Mouse (Mus musculus) CH12.LX (cell line): ENCODE measurements around the gene Dapk3. TPM values are rescaled to one million over a fixed set of nuclear protein-coding genes. Genes with fewer than 3 reads are reported as not detected.
A peak's percentile ranks its signal among the peaks of the same experiment; 100 is the strongest.
"Not testable (repeated sequence)": the region's sequence is repeated elsewhere in the genome, so short reads cannot be mapped to it uniquely, and the experiment has no call there.

Experiments used
- DNase-seq: peaks from one replicate; pipeline ENCODE4 v3.0.0-alpha.2; 2013; ENCODE audit errors: extremely low read depth
- H3K27ac ChIP-seq: 2 replicates; pipeline ENCODE4 v1.5.1; 2012; ENCODE audit warnings: low read depth, mild to moderate bottlenecking, control low read depth, moderate library complexity; ENCODE audit not compliant: insufficient read depth
- H3K27me3 ChIP-seq: replicated peaks from 2 replicates; pipeline ENCODE3; 2012; ENCODE audit warnings: inconsistent platforms
- H3K36me3 ChIP-seq, 2 experiments: replicated peaks in 1 of 2; 2 replicates each; pipeline versions ENCODE3 to v1.6.1; 2012; ENCODE audit warnings: inconsistent platforms in 1 of 2, low read length in 1 of 2, mild to moderate bottlenecking in 1 of 2, mixed read lengths in 1 of 2, moderate library complexity in 1 of 2; ENCODE audit not compliant: control insufficient read depth in 1 of 2, insufficient read depth in 1 of 2
- H3K4me1 ChIP-seq, 2 experiments: 2 replicates each; pipeline ENCODE4 v1.6.1; 2012; ENCODE audit warnings: inconsistent platforms in 1 of 2, moderate library complexity in 1 of 2; ENCODE audit not compliant: insufficient read depth in 2 of 2, control insufficient read depth in 1 of 2
- H3K4me2 ChIP-seq: 2 replicates; pipeline ENCODE4 v1.6.1; 2012; ENCODE audit warnings: low read depth, mild to moderate bottlenecking, control low read depth; ENCODE audit not compliant: poor library complexity, insufficient read depth, severe bottlenecking
- H3K4me3 ChIP-seq, 3 experiments: fragments of 150-350 bp in 1 of 3; sonication (generic) in 1 of 3; replicated peaks in 1 of 3; 2 replicates each; pipeline versions ENCODE3 to v1.5.1; 2011 to 2012; ENCODE audit warnings: low read depth in 2 of 3, low read length in 2 of 3, mild to moderate bottlenecking in 2 of 3, moderate library complexity in 2 of 3, control low read depth in 1 of 3, improper control_type of control experiment in 1 of 3, inconsistent platforms in 1 of 3, mixed read lengths in 1 of 3; ENCODE audit not compliant: poor library complexity in 1 of 3
- H3K79me2 ChIP-seq: replicated peaks from 2 replicates; pipeline ENCODE4 v1.6.1; 2012; ENCODE audit warnings: mild to moderate bottlenecking, moderate library complexity; ENCODE audit not compliant: control insufficient read depth, poor library complexity, insufficient read depth, severe bottlenecking; ENCODE audit errors: extremely low read depth
- H3K9ac ChIP-seq: 2 replicates; pipeline ENCODE4 v1.6.1; 2012; ENCODE audit warnings: low read depth, mild to moderate bottlenecking, control low read depth, moderate library complexity; ENCODE audit not compliant: insufficient read depth
- H3K9me3 ChIP-seq: replicated peaks from 2 replicates; pipeline ENCODE3; 2012; ENCODE audit warnings: low read length, inconsistent platforms, mixed read lengths
- CTCF ChIP-seq, 2 experiments: IDR thresholded peaks in 1 of 2; conservative IDR thresholded peaks in 1 of 2; 2 replicates each; pipeline ENCODE4 v1.5.1; 2011 to 2012; ENCODE audit warnings: low read depth in 2 of 2, low read length in 2 of 2, improper control_type of control experiment in 1 of 2, inconsistent platforms in 1 of 2, mild to moderate bottlenecking in 1 of 2, moderate library complexity in 1 of 2
- ETS1 ChIP-seq: conservative IDR thresholded peaks from 2 replicates; pipeline ENCODE4 v1.6.1; 2012; ENCODE audit warnings: low read depth, mild to moderate bottlenecking, inconsistent platforms, low read length, improper control_type of control experiment, moderate library complexity
- GABPA ChIP-seq: IDR thresholded peaks from 2 replicates; pipeline ENCODE4 v1.6.1; 2012; ENCODE audit warnings: low read depth, low read length, improper control_type of control experiment, inconsistent platforms; ENCODE audit not compliant: insufficient replicate concordance
- HCFC1 ChIP-seq: IDR thresholded peaks from 2 replicates; pipeline ENCODE4 v1.6.1; 2012; ENCODE audit warnings: low read depth, mild to moderate bottlenecking, inconsistent platforms, low read length, improper control_type of control experiment
- IRF4 ChIP-seq: IDR thresholded peaks from 2 replicates; pipeline ENCODE4 v1.6.1; 2014; ENCODE audit warnings: low read depth, mild to moderate bottlenecking, inconsistent platforms, low read length, improper control_type of control experiment
- JUND ChIP-seq: conservative IDR thresholded peaks from 2 replicates; pipeline ENCODE4 v1.6.1; 2011; ENCODE audit warnings: low read depth, low read length, improper control_type of control experiment
- KAT2A ChIP-seq: IDR thresholded peaks from 2 replicates; pipeline ENCODE4 v1.6.1; 2012; ENCODE audit warnings: low read length, improper control_type of control experiment, inconsistent platforms; ENCODE audit not compliant: insufficient replicate concordance
- MAX ChIP-seq: IDR thresholded peaks from 2 replicates; pipeline ENCODE4 v1.6.1; 2011; ENCODE audit warnings: low read length, improper control_type of control experiment
- MEF2A ChIP-seq: IDR thresholded peaks from 2 replicates; pipeline ENCODE4 v1.6.1; 2014; ENCODE audit warnings: low read depth, mild to moderate bottlenecking, inconsistent platforms, low read length, improper control_type of control experiment, borderline replicate concordance
- MYC ChIP-seq: IDR thresholded peaks from 2 replicates; pipeline ENCODE4 v1.6.1; 2011; ENCODE audit warnings: low read depth, mild to moderate bottlenecking, improper control_type of control experiment, low read length
- PAX5 ChIP-seq: IDR thresholded peaks from 2 replicates; pipeline ENCODE4 v1.6.1; 2012; ENCODE audit warnings: low read length, inconsistent platforms, mixed read lengths
- RAD21 ChIP-seq: IDR thresholded peaks from 2 replicates; pipeline ENCODE4 v1.6.1; 2011; ENCODE audit warnings: low read depth, mild to moderate bottlenecking, low read length, improper control_type of control experiment, moderate library complexity
- SIN3A ChIP-seq: IDR thresholded peaks from 2 replicates; pipeline ENCODE4 v1.6.1; 2012; ENCODE audit warnings: low read length, improper control_type of control experiment, inconsistent platforms
- SMC3 ChIP-seq: IDR thresholded peaks from 2 replicates; pipeline ENCODE4 v1.6.1; 2011; ENCODE audit warnings: low read depth, low read length, improper control_type of control experiment
- TCF12 ChIP-seq: IDR thresholded peaks from 2 replicates; pipeline ENCODE4 v1.6.1; 2014; ENCODE audit warnings: low read depth, mild to moderate bottlenecking, inconsistent platforms, low read length, improper control_type of control experiment
- USF2 ChIP-seq: conservative IDR thresholded peaks from 2 replicates; pipeline ENCODE4 v1.6.1; 2011; ENCODE audit warnings: low read depth, low read length, improper control_type of control experiment
- dilution Hi-C: fragments of 300-500 bp; cut with MboI; formaldehyde crosslinking; loops from 2 replicates; pipeline ENCODE4 v1.14.3; 2020; ENCODE audit warnings: low sequenced_read_pairs; ENCODE audit not compliant: extremely low pct_unique_long_range_greater_than_20kb, extremely low pct_ligation_motif_present
- in situ Hi-C: fragments of 300-500 bp; cut with MboI; formaldehyde crosslinking; loops from 3 replicates; pipeline ENCODE4 v1.14.3; 2019; ENCODE audit warnings: low sequenced_read_pairs, low pct_ligation_motif_present, low pct_unique_long_range_greater_than_20kb, mixed read lengths
- polyA plus RNA-seq: library from polyadenylated mRNA; unstranded; fragments of >175 nt; gene quantifications from 2 replicates; pipeline ENCODE4 v1.2.1, GENCODE M21; 2012; ENCODE audit warnings: low read depth; ENCODE audit not compliant: insufficient read length
- total RNA-seq, 2 experiments: library from RNA; depleted of rRNA; stranded (reverse); fragments of 300-350 nt in 1 of 2; fragments of >200 nt in 1 of 2; gene quantifications; 2 replicates each; pipeline ENCODE4 v1.2.3; 2012 to 2014

The Dapk3 gene
- total and polyA plus RNA-seq, 3 experiments = 25.4 to 46.2 (median 44.5) TPM

GRCm38 (mm10) chr10:81216810-81217209, 34.0 kb downstream of the Dapk3 start:
- Histone ChIP-seq H3K27me3 (peaks cover 11% of the 10 kb centered on the region), H3K27ac (no peak overlapping the region), H3K79me2 (no peaks in the 10 kb centered on the region), H3K9me3 (peaks cover 13% of the 10 kb centered on the region), H3K36me3 (no peaks in the 10 kb centered on the region), H3K4me3 (no peak overlapping the region)
- DNase-seq = no peak
- no peak for TF ChIP-seq USF2
- TF ChIP-seq GABPA = no peak
- no peak for TF ChIP-seq HCFC1
- no peak for TF ChIP-seq MEF2A
- no peak for TF ChIP-seq ETS1
- no peak for TF ChIP-seq CTCF (conservative IDR thresholded peaks at IDR 0.05 in 1 of 2, IDR thresholded peaks at IDR 0.05 in 1 of 2; ENCODE audit: low read depth in 2 of 2, low read length in 2 of 2)
- TF ChIP-seq SIN3A = no peak
- no peak for TF ChIP-seq TCF12
- TF ChIP-seq MAX = no peak
- no peak for TF ChIP-seq PAX5
- TF ChIP-seq IRF4 = no peak
- TF ChIP-seq KAT2A = no peak
- TF ChIP-seq, all 38 proteins: peak for 0
- dilution Hi-C loops = no loop called here
- in situ Hi-C loops = no loop called here
- H3K4me2 ChIP-seq = no peak overlapping the region
- peaks cover 0 to 11% of the 10 kb centered on the region in 2 experiments; a peak in 2 of 4 replicates for H3K4me1 ChIP-seq
- no peak overlapping the region for H3K9ac ChIP-seq

GRCm38 (mm10) chr10:81217267-81217666, 34.5 kb downstream of the Dapk3 start:
- H3K27ac ChIP-seq, H3K79me2 ChIP-seq, H3K4me2 ChIP-seq, H3K4me3 ChIP-seq, H3K9ac ChIP-seq, H3K36me3 ChIP-seq, DNase-seq, in situ Hi-C loops, dilution Hi-C loops: not testable (repeated sequence)
- TF ChIP-seq CTCF (conservative IDR thresholded peaks at IDR 0.05 in 1 of 2, IDR thresholded peaks at IDR 0.05 in 1 of 2; ENCODE audit: low read depth in 2 of 2, low read length in 2 of 2) (peak in 1 of 2 experiments; percentile 59; a peak in 2 of 4 replicates), RAD21 (peak; percentile 20), SMC3 (peak; percentile 38)
- peaks cover 13% of the 10 kb centered on the region for H3K9me3 ChIP-seq
- H3K27me3 ChIP-seq = peaks cover 11% of the 10 kb centered on the region
- H3K4me1 ChIP-seq = peaks cover 0 to 13% of the 10 kb centered on the region in 2 experiments; a peak in 2 of 4 replicates

- TF ChIP-seq SMC3 (peak; percentile 7; the same call in 1 of the 2 replicates), RAD21 (no peak), MYC (no peak), JUND (no peak), CTCF (conservative IDR thresholded peaks at IDR 0.05 in 1 of 2, IDR thresholded peaks at IDR 0.05 in 1 of 2; ENCODE audit: low read depth in 2 of 2, low read length in 2 of 2) (peak in 1 of 2 experiments; percentile 39; a peak in 2 of 4 replicates), MEF2A (no peak)
- Histone ChIP-seq H3K79me2 (no peaks in the 10 kb centered on the region), H3K4me3 (no peak overlapping the region), H3K4me1 (peaks cover 0 to 13% of the 10 kb centered on the region in 2 experiments; a peak in 2 of 4 replicates), H3K9ac (no peak overlapping the region), H3K36me3 (no peaks in the 10 kb centered on the region), H3K4me2 (no peak overlapping the region), H3K27me3 (peaks cover 11% of the 10 kb centered on the region), H3K27ac (no peak overlapping the region), H3K9me3 (peaks cover 13% of the 10 kb centered on the region)
- no peak for DNase-seq
- dilution Hi-C loops = no loop called here
- in situ Hi-C loops = no loop called here
Measured at GRCm38 (mm10) chr10:81217964-81218363, 35.2 kb downstream of the Dapk3 start.
